In genomic region chr4:32426779-32427577, GRCm38 (mm10) we compare ENCODE assay signal across 16 mouse cellular contexts.
A peak's percentile ranks its signal among the peaks of the same experiment; 100 is the strongest.
DNase-seq lines count a peak whose midpoint lies in the region; ATAC-seq and TF ChIP-seq lines count a peak whose summit lies in the region.
"Had no signal": no experiment of that assay in that cellular context is flagged by ENCODE, and none has a peak within 500 bp of the region (broad histone marks: within the 10 kb centered on the region; RNA-seq: fewer than 3 reads in every experiment).

No protein-coding gene starts in this region.

- no peaks in the 10 kb centered on the region for H3K36me3 ChIP-seq in hindbrain, embryonic 10.5 days
- H3K36me3 ChIP-seq in midbrain, embryonic 16.5 days (ENCODE audit: control insufficient read depth, insufficient read depth, low read length): no peaks in the 10 kb centered on the region
- no peaks in the 10 kb centered on the region for H3K36me3 ChIP-seq in stomach, postnatal 0 days (ENCODE audit: control insufficient read depth, insufficient read depth, low read length)
- H3K36me3 ChIP-seq: embryonic facial prominence, embryonic 12.5 days; kidney, embryonic 15.5 days had no signal

- TF ChIP-seq EP300 in stomach, postnatal 0 days (optimal IDR thresholded peaks at IDR 0.05): no peak

- 0 out of 2 replicates have a peak overlapping the region, but pooled peaks have one; percentile 15 for H3K9ac ChIP-seq in midbrain, embryonic 16.5 days (ENCODE audit: low read depth, low read length)
- H3K9ac ChIP-seq in stomach, postnatal 0 days (ENCODE audit: low read length): no peak overlapping the region
- H3K9ac ChIP-seq: embryonic facial prominence, embryonic 12.5 days; kidney, embryonic 15.5 days had no signal

- H3K4me3 ChIP-seq in bone marrow, adult 2 months (replicated peaks; ENCODE audit: control insufficient read depth, low read depth, low read length): no peak overlapping the region
- H3K4me3 ChIP-seq in hindbrain, embryonic 10.5 days: no peak overlapping the region
- no peak overlapping the region for H3K4me3 ChIP-seq in midbrain, embryonic 16.5 days (ENCODE audit: low read depth, low read length)
- H3K4me3 ChIP-seq in stomach, postnatal 0 days (ENCODE audit: low read depth, low read length): no peak overlapping the region
- H3K4me3 ChIP-seq: embryonic facial prominence, embryonic 12.5 days; kidney, embryonic 15.5 days; layer of hippocampus, adult 2 months had no signal

- peak; percentile 11 for ATAC-seq in CD4-positive, CD25-positive, alpha-beta regulatory T cell, adult 4 months
- peak; percentile 57; the same call in 1 of the 2 replicates for ATAC-seq in midbrain, embryonic 16.5 days
- ATAC-seq in stomach, postnatal 0 days (ENCODE audit: low FRiP score, low TSS enrichment): no peak

- no peaks in the 10 kb centered on the region for H3K4me1 ChIP-seq in bone marrow, adult 2 months (ENCODE audit: control insufficient read depth, insufficient read depth, low read length)
- H3K4me1 ChIP-seq in hindbrain, embryonic 10.5 days (replicated peaks): peaks cover 42% of the 10 kb centered on the region
- peaks cover 33% of the 10 kb centered on the region for H3K4me1 ChIP-seq in midbrain, embryonic 16.5 days (ENCODE audit: control insufficient read depth, insufficient read depth, low read length)
- no peaks in the 10 kb centered on the region for H3K4me1 ChIP-seq in stomach, postnatal 0 days (replicated peaks; ENCODE audit: control insufficient read depth, insufficient read depth)
- H3K4me1 ChIP-seq: kidney, embryonic 15.5 days had no signal

- DNase-seq in hindbrain, embryonic 10.5 days (ENCODE audit: low spot score): no peak
- DNase-seq in urinary bladder, postnatal 25 days (ENCODE audit: low spot score): no peak
- no peak for DNase-seq in stomach, postnatal 0 days (ENCODE audit: low spot score)
- DNase-seq in lung, postnatal 25 days (ENCODE audit: low spot score): no peak
- DNase-seq: cerebellum, postnatal 14 days; gastrocnemius, postnatal 14 days; heart, postnatal 36 days; lung, adult 2 months; thymus, postnatal 4 days had no signal

- WGBS in bone marrow, adult 2 months: 86% methylated on average over 27 of the region's 27 CpGs
- 92% methylated on average over 27 of the region's 27 CpGs for WGBS in hindbrain, embryonic 10.5 days
- WGBS in midbrain, embryonic 16.5 days: 74% methylated on average over 27 of the region's 27 CpGs
- 81% methylated on average over 27 of the region's 27 CpGs for WGBS in stomach, postnatal 0 days

- TF ChIP-seq POLR2A in bone marrow, adult 2 months (IDR thresholded peaks at IDR 0.05; ENCODE audit: borderline replicate concordance, control insufficient read depth, low read depth, low read length): 0 out of 2 replicates have a peak, but pooled peaks have one; percentile 7

- H3K27ac ChIP-seq in bone marrow, adult 2 months (ENCODE audit: control insufficient read depth, insufficient read depth, low read depth, low read length, poor library complexity): no peak overlapping the region
- H3K27ac ChIP-seq in hindbrain, embryonic 10.5 days: peak overlapping the region; percentile 19; the same call in 1 of the 2 replicates
- peak overlapping the region; percentile 54 for H3K27ac ChIP-seq in midbrain, embryonic 16.5 days (ENCODE audit: low read length)
- no peak overlapping the region for H3K27ac ChIP-seq in stomach, postnatal 0 days (replicated peaks)
- H3K27ac ChIP-seq: embryonic facial prominence, embryonic 12.5 days; kidney, embryonic 15.5 days; layer of hippocampus, adult 2 months had no signal

- no peaks in the 10 kb centered on the region for H3K9me3 ChIP-seq in hindbrain, embryonic 10.5 days
- no peaks in the 10 kb centered on the region for H3K9me3 ChIP-seq in midbrain, embryonic 16.5 days (replicated peaks; ENCODE audit: control insufficient read depth, low read length, poor library complexity, severe bottlenecking)
- no peaks in the 10 kb centered on the region for H3K9me3 ChIP-seq in stomach, postnatal 0 days (ENCODE audit: control insufficient read depth, low read length)
- H3K9me3 ChIP-seq: embryonic facial prominence, embryonic 12.5 days; kidney, embryonic 15.5 days had no signal

- H3K27me3 ChIP-seq in hindbrain, embryonic 10.5 days (ENCODE audit: insufficient read depth, poor library complexity, severe bottlenecking): no peaks in the 10 kb centered on the region
- H3K27me3 ChIP-seq in midbrain, embryonic 16.5 days (ENCODE audit: control insufficient read depth, insufficient read depth, low read depth, low read length): no peaks in the 10 kb centered on the region
- no peaks in the 10 kb centered on the region for H3K27me3 ChIP-seq in stomach, postnatal 0 days (ENCODE audit: control insufficient read depth, insufficient read depth, low read length)
- H3K27me3 ChIP-seq: embryonic facial prominence, embryonic 12.5 days; kidney, embryonic 15.5 days had no signal

- no peak for TF ChIP-seq CTCF in bone marrow, adult 2 months (IDR thresholded peaks at IDR 0.05; ENCODE audit: control insufficient read depth, insufficient read depth, low read length)
- no peak for TF ChIP-seq CTCF in stomach, postnatal 0 days (IDR thresholded peaks at IDR 0.05; ENCODE audit: low read depth)

- H3K4me2 ChIP-seq in midbrain, embryonic 16.5 days (ENCODE audit: low read length): peak overlapping the region; percentile 12; the same call in 1 of the 2 replicates
- H3K4me2 ChIP-seq in stomach, postnatal 0 days (replicated peaks; ENCODE audit: low read depth): no peak overlapping the region
- H3K4me2 ChIP-seq: embryonic facial prominence, embryonic 12.5 days; heart, embryonic 11.5 days; kidney, embryonic 15.5 days had no signal

Comparison
In these comparisons a context has a peak if more than half of its experiments do, and no peak if none do; other contexts are left out.
1. H3K27ac ChIP-seq: peak in hindbrain, embryonic 10.5 days (single experiment) and midbrain, embryonic 16.5 days (single experiment); none in bone marrow, adult 2 months (single experiment) and stomach, postnatal 0 days (single experiment).